Mouse (Mus musculus) urinary bladder, adult 18-20 months (tissue): ENCODE results near the gene Syn2.

ENCODE experiments used
- DNase-seq, 2 experiments: peaks; one replicate each; pipeline ENCODE4 v3.0.0; 2022; ENCODE audit warnings: low spot score in 2 of 2, mixed read lengths in 2 of 2

Syn2 gene

GRCm38 (mm10) chr6:115291068-115291467 is 156.4 kb downstream of the Syn2 start:
- DNase-seq, result no peak

- DNase-seq, result no peak
Measured at GRCm38 (mm10) chr6:115291823-115292222, 157.1 kb downstream of the Syn2 start.

- DNase-seq, result no peak
Measured at GRCm38 (mm10) chr6:115292621-115293020, 157.9 kb downstream of the Syn2 start.

- no peak for DNase-seq
Measured at GRCm38 (mm10) chr6:115293877-115294276, 159.2 kb downstream of the Syn2 start.

GRCm38 (mm10) chr6:115307134-115307533 is 172.4 kb downstream of the Syn2 start:
- DNase-seq, result no peak

GRCm38 (mm10) chr6:115312780-115313179 is 178.1 kb downstream of the Syn2 start:
- DNase-seq, result no peak

GRCm38 (mm10) chr6:115313235-115313738 is 178.6 kb downstream of the Syn2 start:
- DNase-seq, result peak; percentile 16 to 18

GRCm38 (mm10) chr6:115313910-115314309 is 179.2 kb downstream of the Syn2 start:
- DNase-seq, result no peak

GRCm38 (mm10) chr6:115315770-115316169 is 181.1 kb downstream of the Syn2 start:
- DNase-seq, result peak in 1 of 2 experiments; percentile 37

GRCm38 (mm10) chr6:115316811-115317221 is 182.1 kb downstream of the Syn2 start:
- DNase-seq, result peak in 1 of 2 experiments; percentile 15

GRCm38 (mm10) chr6:115318811-115319210 is 184.1 kb downstream of the Syn2 start:
- peak; percentile 8 to 33 for DNase-seq

GRCm38 (mm10) chr6:115319686-115320085 is 185.0 kb downstream of the Syn2 start:
- no peak for DNase-seq

GRCm38 (mm10) chr6:115320927-115321714 is 186.4 kb downstream of the Syn2 start:
- DNase-seq, result no peak

GRCm38 (mm10) chr6:115321883-115322351 is 187.2 kb downstream of the Syn2 start:
- no peak for DNase-seq

GRCm38 (mm10) chr6:115322956-115323355 is 188.3 kb downstream of the Syn2 start:
- no peak for DNase-seq

GRCm38 (mm10) chr6:115330964-115331363 is 196.3 kb downstream of the Syn2 start:
- DNase-seq, result no peak
